Mouse (Mus musculus) testis, adult 10 weeks (tissue): ENCODE measurements around the gene Mid2. TPM values are rescaled to one million over a fixed set of nuclear protein-coding genes. Genes with fewer than 3 reads are reported as not detected.

Experiments
- polyA plus RNA-seq: library from polyadenylated mRNA; stranded (reverse); fragments of 350-450 nt; fragmentation: Illumina TruSeq; extraction: RNeasy Lipid Tissue Mini Kit (QIAGEN cat#74804); gene quantifications from one replicate; pipeline ENCODE4 v1.2.3, GENCODE M21; 2014; ENCODE audit warnings: low read depth, low replicate concordance

Mid2 gene
- 4.5 TPM for polyA plus RNA-seq

GRCm38 (mm10) chrX:140664479-140665241 is at the start of gene Mid2:
Mid2 (plus strand) TSS chrX:140664599.

GRCm38 (mm10) chrX:140813312-140814006 is 149.1 kb downstream of the Mid2 start, which contains the start of gene Tex13b:
Tex13b (minus strand) TSS chrX:140813433.

Other genes starting within 250 kb of the Mid2 start
- gene Prps1, start 208.0 kb upstream of the Mid2 start, polyA plus RNA-seq: 27.6 TPM
- 15.0 TPM for gene Tsc22d3, start 63.9 kb upstream of the Mid2 start, polyA plus RNA-seq
- 28.9 TPM for gene Tex13b, start 148.8 kb downstream of the Mid2 start, polyA plus RNA-seq
- gene Vsig1, start 243.0 kb downstream of the Mid2 start, polyA plus RNA-seq: 208 TPM